Comparison of ENCODE assay signal across 27 mouse cellular contexts in genomic region chr14:22198021-22198420, GRCm38 (mm10).
DNase-seq lines count a peak whose midpoint lies in the region; ATAC-seq and TF ChIP-seq lines count a peak whose summit lies in the region.
"Had no signal": no experiment of that assay in that cellular context is flagged by ENCODE, and none has a peak within 500 bp of the region (broad histone marks: within the 10 kb centered on the region; RNA-seq: fewer than 3 reads in every experiment).

No protein-coding gene starts in this region.

- peak; percentile 36 to 43 for DNase-seq in cerebellum, postnatal 10 days
- DNase-seq in cerebellum, adult 8-10 months: no peak
- DNase-seq in hindbrain, embryonic 11.5 days (ENCODE audit: low spot score): no peak
- peak; percentile 2 for DNase-seq in 3T3-L1 (ENCODE audit: low read depth, low spot score)
- no peak for DNase-seq in gastrocnemius, adult 2 months
- DNase-seq: cerebellum, adult 11 months; cerebellum, adult 9-11 months; gastrocnemius, postnatal 36 days; heart, postnatal 10 days; kidney, postnatal 4 days; layer of hippocampus, postnatal 36 days; liver; lung, embryonic 14.5 days; thymus, adult 2 months; thymus, postnatal 36 days had no signal

- peaks cover 4% of the 10 kb centered on the region; the same call in 1 of the 2 replicates for H3K4me1 ChIP-seq in hindbrain, embryonic 12.5 days
- no peaks in the 10 kb centered on the region for H3K4me1 ChIP-seq in hindbrain, embryonic 11.5 days (replicated peaks; ENCODE audit: control insufficient read depth, insufficient read depth, low read length)
- peaks cover 10% of the 10 kb centered on the region; the same call in 1 of the 2 replicates for H3K4me1 ChIP-seq in hindbrain, embryonic 15.5 days (replicated peaks)
- H3K4me1 ChIP-seq in liver, embryonic 12.5 days: no peaks in the 10 kb centered on the region
- H3K4me1 ChIP-seq: intestine, embryonic 15.5 days; liver, embryonic 15.5 days; neural tube, embryonic 12.5 days had no signal

- H3K4me3 ChIP-seq in hindbrain, embryonic 12.5 days: no peak overlapping the region
- H3K4me3 ChIP-seq in hindbrain, embryonic 11.5 days (ENCODE audit: low read depth, low read length): no peak overlapping the region
- no peak overlapping the region for H3K4me3 ChIP-seq in hindbrain, embryonic 15.5 days
- H3K4me3 ChIP-seq in gastrocnemius, adult 2 months: no peak overlapping the region
- no peak overlapping the region for H3K4me3 ChIP-seq in liver, embryonic 12.5 days
- H3K4me3 ChIP-seq: forebrain, embryonic 13.5 days; heart, embryonic 13.5 days; intestine, embryonic 15.5 days; liver, embryonic 15.5 days; neural tube, embryonic 12.5 days had no signal

- no peak overlapping the region for H3K9ac ChIP-seq in hindbrain, embryonic 12.5 days
- no peak overlapping the region for H3K9ac ChIP-seq in hindbrain, embryonic 11.5 days (ENCODE audit: low read depth, low read length)
- no peak overlapping the region for H3K9ac ChIP-seq in hindbrain, embryonic 15.5 days
- H3K9ac ChIP-seq in liver, embryonic 12.5 days: no peak overlapping the region
- H3K9ac ChIP-seq: forebrain, embryonic 13.5 days; heart, embryonic 13.5 days; intestine, embryonic 15.5 days; liver, embryonic 15.5 days; lung, embryonic 14.5 days; neural tube, embryonic 12.5 days had no signal

- no peaks in the 10 kb centered on the region for H3K36me3 ChIP-seq in hindbrain, embryonic 12.5 days
- no peaks in the 10 kb centered on the region for H3K36me3 ChIP-seq in hindbrain, embryonic 11.5 days (ENCODE audit: control insufficient read depth, insufficient read depth, low read length)
- no peaks in the 10 kb centered on the region for H3K36me3 ChIP-seq in hindbrain, embryonic 15.5 days
- H3K36me3 ChIP-seq in liver, embryonic 12.5 days: no peaks in the 10 kb centered on the region
- H3K36me3 ChIP-seq: G1E; heart, embryonic 13.5 days; intestine, embryonic 15.5 days; liver, embryonic 15.5 days; neural tube, embryonic 12.5 days had no signal

- no peaks in the 10 kb centered on the region for H3K27me3 ChIP-seq in hindbrain, embryonic 12.5 days
- no peaks in the 10 kb centered on the region for H3K27me3 ChIP-seq in hindbrain, embryonic 11.5 days (ENCODE audit: control insufficient read depth, insufficient read depth, low read length)
- no peaks in the 10 kb centered on the region for H3K27me3 ChIP-seq in hindbrain, embryonic 15.5 days
- 0 out of 2 replicates have a peak, but pooled peaks cover 8% of the 10 kb centered on the region for H3K27me3 ChIP-seq in liver, embryonic 12.5 days (replicated peaks)
- H3K27me3 ChIP-seq: forebrain, embryonic 13.5 days; intestine, embryonic 15.5 days; liver, embryonic 15.5 days; neural tube, embryonic 12.5 days had no signal

- peak; percentile 43; the same call in 1 of the 2 replicates for ATAC-seq in hindbrain, embryonic 12.5 days (ENCODE audit: low FRiP score)
- no peak for ATAC-seq in hindbrain, embryonic 11.5 days (ENCODE audit: low FRiP score)
- 0 out of 2 replicates have a peak, but pooled peaks have one; percentile 30 for ATAC-seq in hindbrain, embryonic 15.5 days (ENCODE audit: low FRiP score, low read depth)
- ATAC-seq in liver, embryonic 12.5 days: no peak
- ATAC-seq: intestine, embryonic 15.5 days; midbrain, embryonic 16.5 days had no signal

- H3K27ac ChIP-seq in hindbrain, embryonic 12.5 days: 0 out of 2 replicates have a peak overlapping the region, but pooled peaks have one; percentile 12
- H3K27ac ChIP-seq in hindbrain, embryonic 11.5 days (ENCODE audit: low read depth, low read length): no peak overlapping the region
- H3K27ac ChIP-seq in hindbrain, embryonic 15.5 days (replicated peaks): no peak overlapping the region
- H3K27ac ChIP-seq in gastrocnemius, adult 2 months: no peak overlapping the region
- no peak overlapping the region for H3K27ac ChIP-seq in liver, embryonic 12.5 days
- H3K27ac ChIP-seq: forebrain, embryonic 13.5 days; heart, embryonic 13.5 days; intestine, embryonic 15.5 days; kidney, postnatal 0 days; liver, embryonic 15.5 days; neural tube, embryonic 12.5 days had no signal

- H3K9me3 ChIP-seq in hindbrain, embryonic 12.5 days (replicated peaks): no peaks in the 10 kb centered on the region
- H3K9me3 ChIP-seq in hindbrain, embryonic 11.5 days (ENCODE audit: control insufficient read depth, low read length): no peaks in the 10 kb centered on the region
- no peaks in the 10 kb centered on the region for H3K9me3 ChIP-seq in hindbrain, embryonic 15.5 days
- H3K9me3 ChIP-seq in liver, embryonic 12.5 days (replicated peaks): no peaks in the 10 kb centered on the region
- H3K9me3 ChIP-seq: forebrain, embryonic 13.5 days; G1E; heart, embryonic 13.5 days; intestine, embryonic 15.5 days; liver, embryonic 15.5 days; neural tube, embryonic 12.5 days had no signal

- H3K4me2 ChIP-seq in hindbrain, embryonic 12.5 days (replicated peaks): no peak overlapping the region
- no peak overlapping the region for H3K4me2 ChIP-seq in hindbrain, embryonic 11.5 days (replicated peaks; ENCODE audit: low read depth, low read length)
- no peak overlapping the region for H3K4me2 ChIP-seq in hindbrain, embryonic 15.5 days
- H3K4me2 ChIP-seq in liver, embryonic 12.5 days: no peak overlapping the region
- H3K4me2 ChIP-seq: forebrain, embryonic 13.5 days; heart, embryonic 13.5 days; intestine, embryonic 15.5 days; liver, embryonic 15.5 days; lung, embryonic 14.5 days; midbrain, embryonic 11.5 days; neural tube, embryonic 12.5 days had no signal

- intact Hi-C loops in gastrocnemius, adult 2 months (cut with DNase I): no loop called here

- WGBS in hindbrain, embryonic 12.5 days: 60% methylated on average over 11 of the region's 11 CpGs
- WGBS in hindbrain, embryonic 11.5 days: 47% methylated on average over 11 of the region's 11 CpGs
- 41% methylated on average over 11 of the region's 11 CpGs for WGBS in hindbrain, embryonic 15.5 days
- 65% methylated on average over 11 of the region's 11 CpGs for whole genome bisulfite sequencing in liver, embryonic 12.5 days (ENCODE audit: insufficient replicate concordance)

- TF ChIP-seq CTCF in gastrocnemius, adult 2 months (IDR thresholded peaks at IDR 0.05): no peak

Comparison
In these comparisons a context has a peak if more than half of its experiments do, and no peak if none do; other contexts are left out.
1. DNase-seq: peak in cerebellum, postnatal 10 days (2 of 2) and 3T3-L1 (single experiment); none in cerebellum, adult 8-10 months (single experiment), hindbrain, embryonic 11.5 days (single experiment) and gastrocnemius, adult 2 months (single experiment).
2. ATAC-seq: peak in hindbrain, embryonic 12.5 days (single experiment) and hindbrain, embryonic 15.5 days (single experiment); none in hindbrain, embryonic 11.5 days (single experiment) and liver, embryonic 12.5 days (single experiment).